Mouse (Mus musculus) spleen, adult 10 weeks (tissue): ENCODE measurements around the gene Gm3625. TPM values are rescaled to one million over a fixed set of nuclear protein-coding genes. Genes with fewer than 3 reads are reported as not detected.

Experiments used
- polyA plus RNA-seq: library from polyadenylated mRNA; stranded (reverse); fragments of 350-450 nt; fragmentation: Illumina TruSeq; extraction: RNeasy Lipid Tissue Mini Kit (QIAGEN cat#74804); gene quantifications from one replicate; pipeline ENCODE4 v1.2.3, GENCODE M21; 2015; ENCODE audit warnings: low replicate concordance; ENCODE audit not compliant: insufficient read depth

Gene Gm3625
- not detected for polyA plus RNA-seq

DNA sequence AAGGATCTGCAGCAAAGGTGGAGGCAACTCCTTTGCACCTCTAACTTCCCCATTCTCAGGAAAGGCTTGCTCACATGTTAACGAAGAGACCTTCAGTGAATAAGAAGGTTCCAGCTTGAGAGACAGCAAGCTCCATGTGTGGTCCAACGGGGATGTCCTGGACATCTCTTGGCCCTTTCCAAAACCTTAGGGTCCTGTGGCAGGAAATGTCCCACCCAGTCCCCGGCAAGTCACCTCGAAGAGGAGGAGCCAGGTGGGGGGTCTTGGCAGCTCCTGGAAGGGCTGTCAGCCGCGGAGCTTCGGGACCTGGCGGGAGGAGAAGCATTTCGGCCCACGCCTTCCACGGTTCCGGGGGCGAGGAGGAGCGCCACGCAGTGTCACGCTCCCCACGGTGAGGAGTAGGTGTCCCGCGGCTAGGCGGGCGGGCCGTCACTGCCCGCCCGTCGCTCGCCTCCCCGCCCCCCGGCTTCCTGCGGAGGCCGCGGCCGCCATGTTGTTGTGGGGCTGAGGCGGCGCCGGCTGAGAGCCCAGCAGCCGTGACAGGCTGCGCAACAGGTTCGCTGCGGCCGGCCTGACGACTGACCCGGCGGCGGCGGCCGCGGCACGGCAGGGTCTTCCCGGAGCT, at the start of gene Gm3625, which contains the start of gene Itsn2:
Gene Gm3625, minus strand, starts transcription at position 387 of the 625 bp plus-strand sequence.
Gene Itsn2, plus strand, starts transcription at position 98 of the 625 bp plus-strand sequence.

Other genes starting within 250 kb of the Gm3625 start
- gene Ncoa1, start 115.7 kb downstream of the Gm3625 start, polyA plus RNA-seq = 22.5 TPM
- 296 TPM for gene Itsn2, start 289 bp downstream of the Gm3625 start, polyA plus RNA-seq
- gene Fam228a, start 145.5 kb upstream of the Gm3625 start, polyA plus RNA-seq = 0.15 TPM
- 0.29 TPM for gene Pfn4, start 176.1 kb upstream of the Gm3625 start, polyA plus RNA-seq
- 1.3 TPM for gene Fam228b, start 176.3 kb upstream of the Gm3625 start, polyA plus RNA-seq
- 201 TPM for gene Sf3b6, start 224.6 kb upstream of the Gm3625 start, polyA plus RNA-seq
- gene Fkbp1b, start 248.7 kb upstream of the Gm3625 start, polyA plus RNA-seq = 1.4 TPM